Mouse (Mus musculus) kidney, postnatal 4 days (tissue): ENCODE results near the gene Olfr1243.
"Not testable (repeated sequence)": the region's sequence is repeated elsewhere in the genome, so short reads cannot be mapped to it uniquely, and the experiment has no call there.

Experiments
- DNase-seq, 2 experiments: peaks; one replicate each; pipeline ENCODE4 v3.0.0; 2021; ENCODE audit warnings: mixed read lengths in 2 of 2

Gene Olfr1243

DNA sequence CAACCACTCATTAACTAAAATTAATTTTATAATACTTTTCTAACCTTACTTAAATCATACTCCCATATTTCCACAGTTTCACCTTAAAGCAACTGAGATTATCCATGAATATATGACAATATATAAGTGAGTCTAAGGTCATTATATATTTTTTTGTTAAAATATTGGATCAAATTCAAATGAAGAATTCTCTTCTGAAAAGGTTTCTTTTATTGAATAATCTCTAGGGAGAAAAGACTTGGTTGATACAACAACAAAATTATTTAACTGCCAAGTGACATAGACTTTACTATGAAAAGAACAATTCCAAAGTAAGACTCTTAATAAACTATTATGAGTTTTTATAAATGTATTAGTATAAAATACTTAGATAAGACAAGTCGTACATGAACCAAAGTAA is at the start of gene Olfr1243:
Gene Olfr1243, minus strand, starts transcription at position 101 of the 400 bp plus-strand sequence.
- DNase-seq, result no peak

DNA sequence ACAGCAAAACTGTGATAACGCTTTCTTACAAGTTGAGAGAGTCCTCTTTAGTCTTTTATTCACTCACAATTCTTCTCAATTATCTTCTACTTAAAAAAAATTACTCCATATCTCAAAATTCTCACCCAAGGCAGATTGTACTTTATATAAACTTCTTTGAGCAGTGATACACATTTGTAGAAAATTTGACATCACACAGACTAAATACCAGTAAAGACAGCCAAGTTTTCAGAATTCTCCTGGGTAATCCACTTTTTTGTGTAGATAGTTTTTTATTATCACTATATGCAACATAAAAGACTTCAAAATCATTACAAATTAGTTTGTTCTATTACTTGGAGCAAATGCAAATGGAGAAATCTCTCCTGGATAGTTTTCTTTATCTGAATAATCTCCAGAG is 47.1 kb upstream of the Olfr1243 start, which contains the start of gene Olfr1245:
Gene Olfr1245, minus strand, starts transcription at position 101 of the 400 bp plus-strand sequence.
- no peak for DNase-seq

DNA sequence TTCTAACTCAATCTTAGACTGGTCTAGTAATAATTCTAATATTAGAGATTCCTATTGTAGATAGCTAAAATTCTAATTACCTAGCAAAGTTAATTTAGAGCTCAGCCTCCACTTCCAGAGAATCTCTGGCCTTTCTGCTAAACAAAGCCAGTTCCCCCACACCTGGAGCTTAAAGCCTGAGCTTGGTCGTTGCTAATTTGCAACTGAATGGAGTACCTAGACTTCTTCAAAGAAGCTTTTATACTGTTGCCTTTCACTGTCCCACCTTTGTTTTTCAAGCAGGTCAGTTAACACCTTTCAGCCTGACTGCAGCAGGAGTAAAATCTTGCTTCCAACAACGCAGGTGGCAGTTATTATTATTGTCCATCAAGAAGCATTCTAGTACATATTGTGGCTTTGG is 31.4 kb upstream of the Olfr1243 start:
- DNase-seq, result not testable (repeated sequence)

DNA sequence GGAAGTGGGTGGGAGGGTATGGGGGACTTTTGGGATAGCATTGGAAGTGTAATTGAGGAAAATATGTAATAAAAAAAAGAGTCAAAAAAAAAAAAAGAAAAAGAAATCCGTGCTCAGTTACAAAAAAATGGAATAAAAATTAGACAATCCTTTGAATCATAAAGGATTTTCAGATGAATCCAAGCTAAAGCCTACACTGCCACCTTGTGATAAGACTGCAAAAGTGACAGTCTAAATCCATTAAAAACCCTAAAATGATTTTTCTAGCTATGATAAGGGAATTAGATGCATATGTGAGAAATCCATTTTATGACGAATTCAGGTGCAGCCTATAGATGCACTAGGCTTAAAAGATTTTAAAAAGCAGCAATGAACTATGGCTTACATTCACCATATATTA is 13.2 kb upstream of the Olfr1243 start:
- no peak for DNase-seq

DNA sequence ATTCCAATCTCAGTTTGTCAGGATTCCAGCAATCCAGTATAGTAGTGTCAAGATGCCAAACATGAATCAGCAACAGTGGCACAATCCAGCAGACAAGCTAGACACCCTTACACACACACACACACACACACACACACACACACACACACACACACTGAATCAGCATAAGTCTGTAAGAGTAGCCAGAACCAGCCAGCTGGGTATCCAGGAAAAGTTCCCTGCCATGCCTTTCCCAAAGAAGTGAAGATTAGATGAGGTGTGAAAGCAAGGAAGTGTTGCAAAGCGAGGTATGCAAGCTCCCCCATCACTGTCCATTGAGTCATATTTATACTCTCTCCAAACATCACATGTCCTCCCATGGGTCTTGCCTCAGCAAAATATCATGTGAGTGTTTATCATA is 8.6 kb upstream of the Olfr1243 start:
- DNase-seq, result no peak

DNA sequence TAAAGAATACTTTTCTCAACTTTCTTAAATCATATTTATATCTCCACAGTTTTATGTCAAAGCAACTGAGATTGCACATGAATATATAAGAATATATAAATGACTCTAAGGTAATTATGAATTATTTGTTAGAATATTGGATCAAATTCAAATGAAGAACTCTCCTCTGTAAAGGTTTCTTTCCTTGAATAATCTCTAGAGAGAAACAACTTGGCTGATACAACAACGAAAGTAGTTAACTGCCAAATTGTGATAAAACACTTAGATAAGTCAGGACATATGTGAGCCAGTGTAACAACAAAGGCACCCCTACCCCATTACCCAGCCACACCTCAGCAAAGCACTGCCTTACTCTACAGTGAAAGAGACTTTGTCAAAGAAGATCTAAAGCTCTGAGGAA is 33.1 kb downstream of the Olfr1243 start, which contains the start of gene Olfr1242:
Gene Olfr1242, minus strand, starts transcription at position 101 of the 400 bp plus-strand sequence.
- no peak for DNase-seq

DNA sequence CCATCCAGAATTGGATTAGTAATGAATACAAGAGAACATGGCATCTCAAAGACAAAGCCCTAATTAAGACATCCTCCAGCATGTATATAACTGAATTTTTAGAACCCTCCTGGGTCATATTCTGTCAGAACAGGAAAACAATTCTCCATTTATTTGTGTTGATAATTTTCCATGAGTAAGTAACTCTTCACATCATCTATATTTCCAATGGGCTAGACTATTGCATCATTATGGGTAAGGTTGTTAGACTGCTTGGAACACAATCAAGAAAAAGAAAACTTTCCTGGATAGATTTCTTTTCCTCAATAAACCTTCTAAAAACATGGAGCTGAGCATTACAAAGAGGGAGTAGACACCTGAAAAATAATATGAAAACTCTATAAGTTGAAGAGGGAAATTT is 44.3 kb downstream of the Olfr1243 start, which contains the start of gene Olfr1241:
Gene Olfr1241, minus strand, starts transcription at position 101 of the 400 bp plus-strand sequence.
- DNase-seq, result no peak
